Mouse (Mus musculus): Measurements from ENCODE around the gene Pdrg1.

DNA sequence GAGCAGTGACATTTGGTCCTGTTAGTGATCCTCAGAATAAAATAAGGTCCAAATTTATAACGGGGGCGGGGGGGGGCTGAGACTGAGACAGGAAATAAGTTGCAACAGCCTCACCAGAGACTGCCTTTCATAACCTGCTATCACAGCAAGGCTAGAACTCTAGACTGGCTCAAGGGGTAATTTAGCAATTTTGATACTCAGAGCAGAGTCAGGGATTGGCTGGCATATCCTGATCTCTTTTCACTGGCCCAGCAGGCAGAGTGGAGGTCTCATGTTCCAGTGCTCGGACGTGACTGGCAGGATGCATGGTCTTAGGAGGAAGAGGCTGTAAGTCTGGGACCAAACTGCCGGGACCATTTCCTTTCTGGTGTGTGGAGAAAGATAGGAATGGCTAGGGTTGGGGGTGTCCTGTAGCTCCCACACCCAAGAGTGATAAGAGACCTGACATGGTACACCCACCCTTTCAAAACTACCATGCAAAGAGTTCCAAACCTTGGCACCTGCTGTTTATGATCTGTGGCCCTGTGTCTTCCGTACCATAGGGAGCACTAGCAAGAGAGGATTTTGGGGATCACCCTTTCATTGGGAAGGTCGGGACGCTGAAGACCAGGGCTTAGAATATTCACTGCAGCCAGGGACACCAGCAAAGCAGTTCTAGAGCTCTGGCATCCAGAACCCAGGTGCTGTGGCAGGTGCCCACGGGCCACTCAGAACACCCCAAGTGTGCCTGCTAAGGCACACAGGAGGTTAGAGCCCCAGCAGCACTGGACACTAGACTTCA, 49.2 kb upstream of the Pdrg1 start:
- TF ChIP-seq POLR2A (IDR thresholded peaks at IDR 0.05; ENCODE audit: extremely low read depth, insufficient read depth, low read length) (no peak), CTCF (IDR thresholded peaks at IDR 0.05; ENCODE audit: low read depth, low read length) (no peak)

Measured in liver, adult 2 months (tissue).